Mouse (Mus musculus) layer of hippocampus, adult 2 months (tissue): ENCODE results near the gene Olfr129. TPM values are rescaled to one million over a fixed set of nuclear protein-coding genes. Genes with fewer than 3 reads are reported as not detected.

ENCODE experiments used
- DNase-seq, 2 experiments: peaks; one replicate each; pipeline ENCODE4 v3.0.0; 2022; ENCODE audit warnings: low spot score in 2 of 2
- H3K27ac ChIP-seq: fragments of 200-600 bp; 2 replicates; pipeline ENCODE4 v1.8.1; 2022
- H3K4me3 ChIP-seq: fragments of 200-600 bp; 2 replicates; pipeline ENCODE4 v1.8.1; 2022; ENCODE audit warnings: mild to moderate bottlenecking
- CTCF ChIP-seq: fragments of 200-600 bp; conservative IDR thresholded peaks from 2 replicates; pipeline ENCODE4 v1.8.1; 2022; ENCODE audit warnings: antibody characterized with exemption, mild to moderate bottlenecking, moderate library complexity
- long read RNA-seq, 2 experiments: library from polyadenylated mRNA; stranded (forward); transcript quantifications; one replicate each; pipeline ENCODE4 v2.0.0; 2021; ENCODE audit warnings: borderline mapping rate in 2 of 2
- total RNA-seq, 2 experiments: library from RNA; stranded (reverse); gene quantifications; 2 replicates each; pipeline ENCODE4 v1.2.3; 2021

Gene Olfr129
- not detected for total RNA-seq
- long read RNA-seq, experiment 1 = 0 reads
- long read RNA-seq, experiment 2 = 0 reads

DNA sequence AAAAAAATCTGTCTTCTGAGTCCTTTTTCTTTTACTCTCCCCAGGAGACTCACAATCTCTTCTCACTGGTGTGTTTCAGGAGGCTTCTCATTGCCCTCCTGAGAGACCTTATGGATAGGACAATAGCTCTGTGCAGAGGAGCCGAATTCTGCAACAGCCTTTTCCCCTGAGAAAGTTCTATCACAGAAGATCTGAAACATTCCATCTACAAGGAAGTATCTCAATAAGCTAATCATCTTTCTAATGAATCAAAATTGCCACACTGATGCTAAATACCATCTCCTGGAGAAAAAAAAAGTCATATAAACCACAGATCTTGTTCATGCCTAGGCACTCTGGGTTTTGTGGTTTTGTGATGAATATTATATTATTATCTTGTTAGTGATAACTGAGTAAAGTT lies at the start of gene Olfr129:
Gene Olfr129, minus strand, starts transcription at position 101 of the 400 bp plus-strand sequence.
- no peak for TF ChIP-seq CTCF
- H3K27ac ChIP-seq = no peak within 1 kb of the TSS
- DNase-seq = no peak
- no peak within 1 kb of the TSS for H3K4me3 ChIP-seq

DNA sequence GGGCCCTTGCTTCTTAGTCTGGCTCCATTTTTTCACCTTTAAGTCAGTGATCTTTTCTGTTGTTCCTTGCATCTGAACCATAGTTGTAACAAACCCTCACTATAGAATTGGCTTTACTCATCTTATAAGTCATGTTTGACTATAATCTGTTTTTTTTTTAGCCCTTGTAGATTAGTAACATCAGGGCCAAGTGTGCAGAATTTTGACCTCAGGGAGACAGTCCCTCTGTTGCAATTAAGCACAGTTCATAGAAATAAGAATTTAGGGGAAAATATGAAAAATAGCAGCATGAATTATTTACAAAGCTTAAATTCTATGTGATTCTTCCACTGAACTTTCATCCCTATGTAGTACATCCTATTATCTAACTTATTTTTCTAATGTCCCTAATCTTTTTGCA lies 28.7 kb upstream of the Olfr129 start, which contains the start of gene Olfr131:
Gene Olfr131, minus strand, starts transcription at position 101 of the 400 bp plus-strand sequence.
- TF ChIP-seq CTCF = no peak
- Histone ChIP-seq H3K4me3 (no peak within 1 kb of the TSS), H3K27ac (no peak within 1 kb of the TSS)
- DNase-seq = no peak

DNA sequence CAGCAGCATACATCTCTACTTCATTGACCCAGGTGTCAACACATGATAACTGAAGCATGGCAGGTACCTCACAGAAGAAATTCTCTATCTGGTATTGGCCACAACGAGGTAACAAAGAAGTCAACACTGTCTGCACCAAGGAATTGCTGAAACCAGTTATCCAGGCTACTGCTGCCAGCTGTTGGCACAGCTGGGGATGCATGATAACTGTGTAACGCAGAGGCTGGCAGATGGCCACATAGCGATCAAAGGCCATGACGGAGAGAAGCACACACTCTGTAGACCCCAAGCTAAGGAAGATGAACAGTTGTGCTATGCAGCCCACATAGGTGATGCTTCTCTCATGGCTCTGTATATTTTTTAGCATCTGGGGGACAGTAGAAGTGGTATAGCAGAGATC lies 22.5 kb upstream of the Olfr129 start:
- Histone ChIP-seq H3K27ac (no peak overlapping the region), H3K4me3 (no peak overlapping the region)
- TF ChIP-seq CTCF = no peak
- no peak for DNase-seq

- Histone ChIP-seq H3K4me3 (no peak within 1 kb of the TSS), H3K27ac (no peak within 1 kb of the TSS)
- no peak for TF ChIP-seq CTCF
- DNase-seq = no peak
Observed at GRCm38 (mm10) chr17:38063621-38064020, 3.7 kb upstream of the Olfr129 start, which contains the start of gene Olfr130. TSS of gene Olfr130 (plus strand) at chr17:38063921.

DNA sequence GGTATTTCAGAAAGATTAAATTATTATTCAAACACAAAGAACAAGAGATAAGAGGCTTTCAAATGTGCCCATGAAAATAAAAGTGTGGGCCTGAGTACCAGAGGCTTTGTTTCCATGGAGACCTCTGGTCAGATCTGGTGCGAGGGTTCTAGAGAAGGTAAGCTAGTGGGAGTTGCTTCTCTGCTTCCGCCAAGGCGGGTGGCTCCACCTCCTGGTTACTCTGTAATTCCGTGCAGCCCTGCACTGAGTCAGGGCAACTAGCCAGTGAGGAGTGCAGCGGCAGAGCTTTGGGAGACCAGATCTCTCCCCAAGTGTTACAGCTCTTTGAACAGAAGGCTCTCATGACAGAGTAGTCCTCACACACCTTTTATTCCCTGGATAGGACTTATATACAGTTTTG lies 33.6 kb downstream of the Olfr129 start:
- Histone ChIP-seq H3K27ac (no peak overlapping the region), H3K4me3 (no peak overlapping the region)
- DNase-seq = no peak
- TF ChIP-seq CTCF = no peak

DNA sequence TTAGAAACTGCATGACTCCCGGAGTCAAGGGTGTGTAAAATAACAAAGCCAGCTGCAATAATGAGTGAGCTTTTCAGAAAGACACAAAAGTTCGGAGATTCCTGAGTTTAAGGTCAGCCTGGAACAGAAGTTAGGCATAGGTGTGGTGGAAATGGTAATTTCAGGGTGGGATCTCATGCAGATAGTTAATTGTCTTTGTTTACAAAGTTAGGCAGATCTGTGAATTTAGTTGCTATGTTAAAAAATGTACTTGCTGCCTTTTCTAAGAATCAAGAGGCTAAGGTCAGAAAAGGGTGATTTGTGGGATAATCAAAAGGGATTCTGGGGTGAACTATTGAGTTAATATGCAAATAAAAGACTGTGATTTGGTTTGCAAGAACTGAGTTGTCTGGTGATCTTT lies 43.5 kb downstream of the Olfr129 start:
- no peak for TF ChIP-seq CTCF
- H3K4me3 ChIP-seq = no peak overlapping the region
- H3K27ac ChIP-seq = no peak overlapping the region
- DNase-seq = no peak

- TF ChIP-seq CTCF = no peak
- DNase-seq = no peak
- H3K4me3 ChIP-seq = no peak overlapping the region
- no peak overlapping the region for H3K27ac ChIP-seq
Observed at GRCm38 (mm10) chr17:38004996-38005395, 54.9 kb downstream of the Olfr129 start.

Other genes with a start within 250 kb of the Olfr129 start
- not detected for gene Olfr125, start 227.1 kb downstream of the Olfr129 start, total RNA-seq
- gene Olfr126, start 212.6 kb downstream of the Olfr129 start, total RNA-seq = not detected
- gene Olfr127, start 159.6 kb downstream of the Olfr129 start, total RNA-seq = not detected
- gene Olfr128, start 139.5 kb downstream of the Olfr129 start, total RNA-seq = not detected
- not detected for gene Olfr761, start 107.0 kb downstream of the Olfr129 start, total RNA-seq
- not detected for gene Olfr130, start 3.8 kb upstream of the Olfr129 start, total RNA-seq
- gene Olfr131, start 28.6 kb upstream of the Olfr129 start, total RNA-seq = not detected
- gene Olfr132, start 74.4 kb upstream of the Olfr129 start, total RNA-seq = not detected
- not detected for gene Olfr133, start 85.2 kb upstream of the Olfr129 start, total RNA-seq
- not detected for gene Olfr134, start 111.3 kb upstream of the Olfr129 start, total RNA-seq
- gene Olfr135, start 144.3 kb upstream of the Olfr129 start, total RNA-seq = not detected
- not detected for gene Olfr138, start 201.0 kb upstream of the Olfr129 start, total RNA-seq
- not detected for gene Olfr137, start 247.5 kb upstream of the Olfr129 start, total RNA-seq